Mouse (Mus musculus): Measurements from ENCODE around the gene Sbp. TPM values are rescaled to one million over a fixed set of nuclear protein-coding genes. Genes with fewer than 3 reads are reported as not detected.

The Sbp gene
- polyA plus RNA-seq (2012; rRNA removed; ENCODE audit: low replicate concordance), result not detected in 2 replicates

DNA sequence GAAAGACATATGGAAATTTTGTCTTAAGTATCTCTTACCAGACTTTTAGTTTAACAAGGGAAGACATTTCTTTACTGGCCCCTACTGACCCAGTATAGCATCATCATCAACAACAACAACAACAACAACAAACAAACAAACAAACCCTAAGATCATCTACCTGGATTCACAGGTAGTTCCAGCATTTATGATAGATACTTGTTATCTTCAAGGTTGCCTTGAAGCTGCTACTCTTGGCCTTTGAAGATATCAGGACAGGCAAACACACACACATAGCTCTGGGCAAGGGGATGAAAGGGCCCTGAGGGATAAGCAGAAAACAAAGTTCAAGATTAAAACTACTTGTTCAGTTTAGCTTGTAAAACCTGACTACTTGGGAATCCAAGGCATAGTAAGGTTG is at the start of gene Sbp:
Gene Sbp, plus strand, starts transcription at position 301 of the 400 bp plus-strand sequence.

DNA sequence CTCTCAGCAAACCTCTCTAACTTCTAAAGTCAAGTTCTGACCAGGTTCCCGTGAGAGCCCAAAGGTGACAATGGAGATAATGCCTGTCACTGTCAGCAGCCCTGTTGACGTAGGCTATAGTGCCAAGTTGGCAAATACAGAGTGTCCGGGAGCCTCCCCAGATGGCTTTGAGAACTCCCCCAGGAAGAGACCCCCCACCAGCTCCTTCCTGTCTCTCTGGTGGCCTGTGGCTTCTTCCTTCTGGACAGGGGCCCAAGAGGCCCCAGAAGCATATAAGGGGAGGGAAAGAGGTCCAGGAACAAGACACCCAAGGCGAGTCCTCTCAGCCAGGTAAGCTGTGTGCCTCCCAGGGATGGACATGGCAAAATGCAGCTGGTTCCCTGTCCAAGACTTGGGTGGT is 24.3 kb upstream of the Sbp start, which contains the start of gene Dcpp3:
Gene Dcpp3, plus strand, starts transcription at position 301 of the 400 bp plus-strand sequence.

DNA sequence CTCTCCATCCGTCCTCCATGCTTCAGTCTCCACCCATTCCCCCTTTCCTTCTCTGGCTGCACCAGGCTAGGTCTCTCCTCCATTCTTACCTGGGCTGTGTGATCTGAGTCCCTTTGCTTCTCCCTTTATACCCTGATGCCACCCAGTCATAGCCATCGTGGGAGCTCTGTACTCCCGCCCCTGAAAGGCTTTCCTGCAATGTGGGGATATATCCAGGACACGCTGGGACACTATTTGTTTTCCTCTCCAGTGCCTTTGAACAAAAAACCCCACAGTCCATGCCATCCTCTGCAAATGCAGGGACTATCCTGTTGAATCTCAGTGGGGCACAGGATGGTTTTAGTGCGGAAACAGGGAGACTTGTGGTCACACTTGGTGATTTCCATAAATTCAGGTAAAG is 13.7 kb downstream of the Sbp start, which contains the start of gene Sbpl:
Gene Sbpl, minus strand, starts transcription at position 101 of the 400 bp plus-strand sequence.

DNA sequence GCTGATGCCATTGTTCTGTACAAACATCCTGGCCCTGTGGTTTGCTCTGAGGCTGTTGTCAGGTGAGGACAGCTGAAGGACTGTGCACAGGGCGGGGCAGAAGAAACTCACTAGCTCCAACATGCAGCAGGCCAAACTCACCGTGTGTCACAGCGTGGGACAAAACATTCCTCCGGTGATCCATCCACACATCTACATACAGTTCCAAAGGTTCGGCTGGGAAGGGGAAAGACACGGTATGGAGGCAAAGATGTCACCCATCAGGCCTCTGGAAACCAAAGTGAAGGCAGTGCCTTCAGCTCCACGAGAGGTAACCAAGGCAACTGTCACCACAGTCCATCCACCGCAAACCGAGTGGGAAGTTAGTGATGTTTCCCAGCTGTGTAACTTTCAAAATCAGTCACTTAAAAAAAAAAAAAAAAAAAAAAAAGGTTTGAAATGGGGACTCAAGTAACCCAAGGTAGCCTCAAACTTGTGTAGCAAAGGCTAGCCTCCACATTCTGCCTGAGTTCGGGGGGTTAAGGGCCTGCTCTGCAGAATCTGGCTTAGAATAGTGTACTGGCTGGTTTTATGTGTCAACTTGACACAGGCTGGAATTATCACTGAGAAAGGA is 38.9 kb downstream of the Sbp start, which contains the start of gene Prss30:
Gene Prss30, minus strand, starts transcription at position 270 of the 613 bp plus-strand sequence.

Other genes with a start within 250 kb of the Sbp start
- gene 1520401A03Rik, start 218.9 kb upstream of the Sbp start, polyA plus RNA-seq (2012; rRNA removed; ENCODE audit: low replicate concordance), result 0.05 and 0.09 TPM in 2 replicates
- gene Pkmyt1, start 215.3 kb upstream of the Sbp start, polyA plus RNA-seq (2012; rRNA removed; ENCODE audit: low replicate concordance), result 58.5 and 61.5 TPM in 2 replicates
- gene Paqr4, start 200.8 kb upstream of the Sbp start, polyA plus RNA-seq (2012; rRNA removed; ENCODE audit: low replicate concordance), result 144 and 151 TPM in 2 replicates
- gene Kremen2, start 195.8 kb upstream of the Sbp start, polyA plus RNA-seq (2012; rRNA removed; ENCODE audit: low replicate concordance), result 5.0 and 7.8 TPM in 2 replicates
- 15.9 and 34.2 TPM in 2 replicates for gene Flywch1, start 170.1 kb upstream of the Sbp start, polyA plus RNA-seq (2012; rRNA removed; ENCODE audit: low replicate concordance)
- 3.8 and 6.0 TPM in 2 replicates for gene Flywch2, start 155.6 kb upstream of the Sbp start, polyA plus RNA-seq (2012; rRNA removed; ENCODE audit: low replicate concordance)
- 340 and 451 TPM in 2 replicates for gene Srrm2, start 151.1 kb upstream of the Sbp start, polyA plus RNA-seq (2012; rRNA removed; ENCODE audit: low replicate concordance)
- 480 and 804 TPM in 2 replicates for gene Elob, start 112.5 kb upstream of the Sbp start, polyA plus RNA-seq (2012; rRNA removed; ENCODE audit: low replicate concordance)
- 0.11 and 1.1 TPM in 2 replicates for gene Prss33, start 105.6 kb upstream of the Sbp start, polyA plus RNA-seq (2012; rRNA removed; ENCODE audit: low replicate concordance)
- gene Prss32, start 97.8 kb upstream of the Sbp start, polyA plus RNA-seq (2012; rRNA removed; ENCODE audit: low replicate concordance), result 308 and 338 TPM in 2 replicates
- 2.4 and 2.8 TPM in 2 replicates for gene Prss41, start 97.5 kb upstream of the Sbp start, polyA plus RNA-seq (2012; rRNA removed; ENCODE audit: low replicate concordance)
- not detected in 2 replicates for gene Prss21, start 73.6 kb upstream of the Sbp start, polyA plus RNA-seq (2012; rRNA removed; ENCODE audit: low replicate concordance)
- not detected in 2 replicates for gene Dcpp1, start 60.8 kb upstream of the Sbp start, polyA plus RNA-seq (2012; rRNA removed; ENCODE audit: low replicate concordance)
- gene Dcpp2, start 60.8 kb upstream of the Sbp start, polyA plus RNA-seq (2012; rRNA removed; ENCODE audit: low replicate concordance), result not detected in 2 replicates
- not detected in 2 replicates for gene Dcpp3, start 24.2 kb upstream of the Sbp start, polyA plus RNA-seq (2012; rRNA removed; ENCODE audit: low replicate concordance)
- not detected in 2 replicates for gene Sbpl, start 13.6 kb downstream of the Sbp start, polyA plus RNA-seq (2012; rRNA removed; ENCODE audit: low replicate concordance)
- gene Prss30, start 38.9 kb downstream of the Sbp start, polyA plus RNA-seq (2012; rRNA removed; ENCODE audit: low replicate concordance), result 22.5 and 226 TPM in 2 replicates
- gene Prss22, start 56.4 kb downstream of the Sbp start, polyA plus RNA-seq (2012; rRNA removed; ENCODE audit: low replicate concordance), result 0.25 and 0.68 TPM in 2 replicates
- 3.0 and 5.6 TPM in 2 replicates for gene Prss27, start 96.5 kb downstream of the Sbp start, polyA plus RNA-seq (2012; rRNA removed; ENCODE audit: low replicate concordance)
- 46.8 and 98.2 TPM in 2 replicates for gene Kctd5, start 131.8 kb downstream of the Sbp start, polyA plus RNA-seq (2012; rRNA removed; ENCODE audit: low replicate concordance)
- 5.5 and 12.0 TPM in 2 replicates for gene Pdpk1, start 209.3 kb downstream of the Sbp start, polyA plus RNA-seq (2012; rRNA removed; ENCODE audit: low replicate concordance)
- gene Amdhd2, start 222.1 kb downstream of the Sbp start, polyA plus RNA-seq (2012; rRNA removed; ENCODE audit: low replicate concordance), result 109 and 237 TPM in 2 replicates
- 833 and 1,086 TPM in 2 replicates for gene Atp6v0c, start 228.0 kb downstream of the Sbp start, polyA plus RNA-seq (2012; rRNA removed; ENCODE audit: low replicate concordance)

All from duodenum, adult 2 months (tissue).